Comparison of ENCODE assay signal across 8 mouse cellular contexts in the genomic region with DNA sequence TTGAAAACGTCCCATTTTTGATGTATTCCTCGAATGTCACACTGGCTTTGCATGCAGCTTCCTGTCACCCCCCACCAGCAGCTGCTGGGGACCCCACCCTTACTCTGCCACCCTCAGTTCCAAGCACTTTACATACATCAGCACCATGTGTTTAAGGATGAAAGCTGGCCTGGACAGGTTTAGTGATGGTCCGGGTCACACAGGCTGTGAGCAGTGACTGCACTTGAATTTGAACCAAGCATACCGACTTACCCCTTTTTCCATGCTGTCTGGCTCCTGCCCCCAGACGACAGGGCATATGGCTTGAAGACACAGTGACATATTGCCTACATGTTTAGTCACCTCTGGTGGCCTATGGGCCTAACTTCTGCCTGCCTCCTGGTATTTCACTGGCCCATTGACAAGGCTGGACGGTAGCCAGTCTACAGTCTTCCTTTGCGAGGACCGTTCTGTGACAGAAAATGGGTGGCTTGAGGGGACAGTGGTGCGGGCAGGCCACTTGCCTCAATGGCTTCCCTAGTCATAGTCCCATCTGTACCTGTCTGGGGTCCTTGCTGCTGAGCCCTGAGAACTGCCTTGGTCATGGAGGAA. TPM values are rescaled to one million over a fixed set of nuclear protein-coding genes. Genes with fewer than 3 reads are reported as not detected.
DNase-seq lines count a peak whose midpoint lies in the region; ATAC-seq and TF ChIP-seq lines count a peak whose summit lies in the region.

No protein-coding gene starts in this region.

- WGBS in heart, embryonic 11.5 days (ENCODE audit: insufficient replicate concordance) = 78% methylated on average over 9 of the region's 9 CpGs
- WGBS in forebrain, postnatal 0 days = 83% methylated on average over 9 of the region's 9 CpGs
- 91% methylated on average over 9 of the region's 9 CpGs for WGBS in midbrain, embryonic 10.5 days

- no peaks in the 10 kb centered on the region for H3K9me3 ChIP-seq in heart, embryonic 11.5 days (replicated peaks; ENCODE audit: control insufficient read depth, low read length)
- H3K9me3 ChIP-seq in forebrain, postnatal 0 days (ENCODE audit: low read length) = no peaks in the 10 kb centered on the region
- no peaks in the 10 kb centered on the region for H3K9me3 ChIP-seq in midbrain, embryonic 10.5 days (replicated peaks)

- DNase-seq in heart, adult 8-10 months (ENCODE audit: low spot score) = no peak
- DNase-seq in adipocyte (ENCODE audit: low spot score) = peak; percentile 58
- DNase-seq in forebrain, postnatal 0 days = no peak
- no peak for DNase-seq in midbrain, embryonic 10.5 days (ENCODE audit: low spot score)
- no peak for DNase-seq in urinary bladder, adult 18-20 months (ENCODE audit: low spot score in 2 of 2)
- DNase-seq in adrenal gland, postnatal 14 days = no peak
- DNase-seq in right cerebral cortex, postnatal 4 days = no peak

- ATAC-seq in heart, embryonic 11.5 days (replicated peaks; ENCODE audit: insufficient number of reproducible peaks, low FRiP score, low TSS enrichment) = no peak
- ATAC-seq in forebrain, postnatal 0 days = no peak

- H3K4me3 ChIP-seq in heart, embryonic 11.5 days (ENCODE audit: low read depth, low read length) = no peak overlapping the region
- no peak overlapping the region for H3K4me3 ChIP-seq in forebrain, postnatal 0 days (ENCODE audit: low read depth, low read length)
- H3K4me3 ChIP-seq in midbrain, embryonic 10.5 days = peak overlapping the region; percentile 74; the same call in 1 of the 2 replicates

- H3K4me1 ChIP-seq in heart, embryonic 11.5 days (ENCODE audit: control insufficient read depth, insufficient read depth, low read length) = peaks cover 22% of the 10 kb centered on the region; the same call in 1 of the 2 replicates
- H3K4me1 ChIP-seq in forebrain, postnatal 0 days (ENCODE audit: insufficient read depth) = peaks cover 4% of the 10 kb centered on the region; the same call in 1 of the 2 replicates
- peaks cover 45% of the 10 kb centered on the region for H3K4me1 ChIP-seq in midbrain, embryonic 10.5 days

- H3K4me2 ChIP-seq in heart, embryonic 11.5 days = peak overlapping the region; percentile 90; the same call in 1 of the 2 replicates
- H3K4me2 ChIP-seq in forebrain, postnatal 0 days (ENCODE audit: low read depth) = peak overlapping the region; percentile 75; the same call in 1 of the 2 replicates

- H3K27me3 ChIP-seq in heart, embryonic 11.5 days (ENCODE audit: control insufficient read depth, insufficient read depth, low read length) = no peaks in the 10 kb centered on the region
- H3K27me3 ChIP-seq in forebrain, postnatal 0 days (ENCODE audit: insufficient read depth, low read length) = no peaks in the 10 kb centered on the region
- no peaks in the 10 kb centered on the region for H3K27me3 ChIP-seq in midbrain, embryonic 10.5 days (ENCODE audit: low read depth, poor library complexity, severe bottlenecking)

- H3K36me3 ChIP-seq in heart, embryonic 11.5 days (ENCODE audit: control insufficient read depth, insufficient read depth, low read length) = peaks cover 10% of the 10 kb centered on the region; the same call in 1 of the 2 replicates
- peaks cover 25% of the 10 kb centered on the region for H3K36me3 ChIP-seq in forebrain, postnatal 0 days (ENCODE audit: insufficient read depth)
- H3K36me3 ChIP-seq in midbrain, embryonic 10.5 days = peaks cover 26% of the 10 kb centered on the region

- H3K9ac ChIP-seq in heart, embryonic 11.5 days (ENCODE audit: low read depth, low read length) = 0 out of 2 replicates have a peak overlapping the region, but pooled peaks have one; percentile 86
- peak overlapping the region; percentile 79; the same call in 1 of the 2 replicates for H3K9ac ChIP-seq in forebrain, postnatal 0 days

- TF ChIP-seq CTCF in forebrain, postnatal 0 days (IDR thresholded peaks at IDR 0.05; ENCODE audit: low read depth) = no peak

- H3K27ac ChIP-seq in heart, embryonic 11.5 days (ENCODE audit: low read depth, low read length) = no peak overlapping the region
- H3K27ac ChIP-seq in forebrain, postnatal 0 days (ENCODE audit: low read depth, low read length) = no peak overlapping the region
- H3K27ac ChIP-seq in midbrain, embryonic 10.5 days (replicated peaks) = no peak overlapping the region

RNA-seq across cellular contexts. Expression of gene Lrsam1, which starts 6.7 kb away (rescaled TPM):
- 6.7 and 7.4 TPM in 2 replicates for polyA plus RNA-seq in heart, embryonic 11.5 days (2014; fragmentation: Nextera tagmentation; extraction: Ambion mirVana)
- total RNA-seq in heart, adult 8-10 months (2022) = 10 to 100 TPM; 13.1 to 21.8 (median 17.5) TPM
- 23.1 and 28.7 TPM in 2 replicates for total RNA-seq in forebrain, postnatal 0 days (2014; rRNA removed)
- 12.7 and 17.4 TPM in 2 replicates for polyA plus RNA-seq in forebrain, postnatal 0 days (2015; fragmentation: Nextera tagmentation; extraction: Ambion mirVana)
- polyA plus RNA-seq in midbrain, embryonic 10.5 days (2016; fragmentation: Nextera tagmentation; extraction: Ambion mirVana) = 9.8 and 12.9 TPM in 2 replicates
- 14.1 and 17.2 TPM in 2 replicates for total RNA-seq in adrenal gland, postnatal 14 days (2021)

RNA-seq across cellular contexts. Expression of gene Rpl12, which starts 6.8 kb away (rescaled TPM):
- polyA plus RNA-seq in heart, embryonic 11.5 days (2014; fragmentation: Nextera tagmentation; extraction: Ambion mirVana) = 131 and 158 TPM in 2 replicates
- 10 to 100 TPM; 56.3 to 66.1 (median 58.9) TPM for total RNA-seq in heart, adult 8-10 months (2022)
- 266 and 507 TPM in 2 replicates for total RNA-seq in forebrain, postnatal 0 days (2014; rRNA removed)
- polyA plus RNA-seq in forebrain, postnatal 0 days (2015; fragmentation: Nextera tagmentation; extraction: Ambion mirVana) = 102 and 129 TPM in 2 replicates
- 144 and 172 TPM in 2 replicates for polyA plus RNA-seq in midbrain, embryonic 10.5 days (2016; fragmentation: Nextera tagmentation; extraction: Ambion mirVana)
- 155 and 192 TPM in 2 replicates for total RNA-seq in adrenal gland, postnatal 14 days (2021)

RNA-seq across cellular contexts. Expression of gene Slc2a8, which starts 13.8 kb away (rescaled TPM):
- polyA plus RNA-seq in heart, embryonic 11.5 days (2014; fragmentation: Nextera tagmentation; extraction: Ambion mirVana) = 12.1 and 13.2 TPM in 2 replicates
- 10 to 100 TPM; 15.2 to 20.2 (median 17.1) TPM for total RNA-seq in heart, adult 8-10 months (2022)
- total RNA-seq in forebrain, postnatal 0 days (2014; rRNA removed) = 18.9 and 26.9 TPM in 2 replicates
- 22.8 and 24.6 TPM in 2 replicates for polyA plus RNA-seq in forebrain, postnatal 0 days (2015; fragmentation: Nextera tagmentation; extraction: Ambion mirVana)
- polyA plus RNA-seq in midbrain, embryonic 10.5 days (2016; fragmentation: Nextera tagmentation; extraction: Ambion mirVana) = 19.5 and 23.3 TPM in 2 replicates
- 18.3 and 20.8 TPM in 2 replicates for total RNA-seq in adrenal gland, postnatal 14 days (2021)
